ENCODE assay signal across 8 mouse cellular contexts in genomic region chr5:120510982-120511642, GRCm38 (mm10). TPM values are rescaled to one million over a fixed set of nuclear protein-coding genes. Genes with fewer than 3 reads are reported as not detected.
A peak's percentile ranks its signal among the peaks of the same experiment; 100 is the strongest.
DNase-seq lines count a peak whose midpoint lies in the region; ATAC-seq and TF ChIP-seq lines count a peak whose summit lies in the region.

Gene Slc8b1 (plus strand): TSS chr5:120511168.

- peaks cover 21 to 25% of the 10 kb centered on the region in 2 experiments for H3K4me1 ChIP-seq in ES-E14 (ENCODE audit: control insufficient read depth in 2 of 2, insufficient read depth in 2 of 2, low read length in 2 of 2, poor library complexity in 1 of 2)
- peaks cover 3% of the 10 kb centered on the region; the same call in 1 of the 2 replicates for H3K4me1 ChIP-seq in forebrain, postnatal 0 days (ENCODE audit: insufficient read depth)
- peaks cover 49% of the 10 kb centered on the region for H3K4me1 ChIP-seq in lung, embryonic 15.5 days

- no peaks in the 10 kb centered on the region for H3K9me3 ChIP-seq in ES-E14 (ENCODE audit: control insufficient read depth, insufficient read depth, low read depth, low read length)
- H3K9me3 ChIP-seq in forebrain, postnatal 0 days (ENCODE audit: low read length): no peaks in the 10 kb centered on the region
- H3K9me3 ChIP-seq in lung, embryonic 15.5 days: no peaks in the 10 kb centered on the region

- in situ Hi-C loops in ES-E14 (cut with MboI; ENCODE audit: low sequenced_read_pairs in 2 of 2, unreplicated experiment in 2 of 2): no loop called here

- peak within 1 kb of the TSS; percentile 71 for H3K9ac ChIP-seq in ES-E14 (ENCODE audit: insufficient read depth, low read depth, low read length, poor library complexity, severe bottlenecking)
- peak within 1 kb of the TSS; percentile 28; the same call in 1 of the 2 replicates for H3K9ac ChIP-seq in forebrain, postnatal 0 days
- peak within 1 kb of the TSS; percentile 43 for H3K9ac ChIP-seq in lung, embryonic 15.5 days

- H3K27ac ChIP-seq in ES-E14 (ENCODE audit: insufficient read depth, low read depth, low read length, poor library complexity, severe bottlenecking): no peak within 1 kb of the TSS
- H3K27ac ChIP-seq in forebrain, postnatal 0 days (ENCODE audit: low read depth, low read length): no peak within 1 kb of the TSS
- H3K27ac ChIP-seq in lung, embryonic 15.5 days: peak within 1 kb of the TSS; percentile 50

- 1% methylated on average over 36 of the region's 36 CpGs for WGBS in forebrain, postnatal 0 days
- WGBS in lung, embryonic 15.5 days: under 1% methylated on average over 33 of the region's 36 CpGs

- H3K27me3 ChIP-seq in forebrain, postnatal 0 days (ENCODE audit: insufficient read depth, low read length): peaks cover 10% of the 10 kb centered on the region
- no peaks in the 10 kb centered on the region for H3K27me3 ChIP-seq in lung, embryonic 15.5 days

- TF ChIP-seq CTCF in forebrain, postnatal 0 days (IDR thresholded peaks at IDR 0.05; ENCODE audit: low read depth): no peak

- ATAC-seq in forebrain, postnatal 0 days: peak; percentile 89
- ATAC-seq in lung, embryonic 15.5 days (ENCODE audit: borderline replicate concordance, extremely low read depth, low FRiP score, low TSS enrichment): peak; percentile 90

- peak within 1 kb of the TSS; percentile 71 to 79 for H3K4me3 ChIP-seq in ES-E14 (ENCODE audit: insufficient read depth in 1 of 2, low read depth in 1 of 2, low read length in 2 of 2, poor library complexity in 1 of 2, severe bottlenecking in 1 of 2)
- H3K4me3 ChIP-seq in forebrain, postnatal 0 days (ENCODE audit: low read depth, low read length): peak within 1 kb of the TSS; percentile 42
- H3K4me3 ChIP-seq in lung, embryonic 15.5 days: peak within 1 kb of the TSS; percentile 64

- DNase-seq in ES-E14 (ENCODE audit: low read depth, low spot score): peak; percentile 92
- DNase-seq in cerebellum, adult 18-20 months: peak; percentile 94 to 95
- peak; percentile 75 for DNase-seq in forebrain, postnatal 0 days
- peak; percentile 98 for DNase-seq in heart, postnatal 4 days
- DNase-seq in layer of hippocampus, adult 8-10 months (ENCODE audit: low spot score in 2 of 2): peak; percentile 80 to 85
- peak; percentile 90 for DNase-seq in ovary, adult 18-20 months (ENCODE audit: low spot score)
- DNase-seq in thymus, postnatal 0 days (ENCODE audit: low spot score): peak; percentile 93

- no peaks in the 10 kb centered on the region; the same call in 1 of the 2 replicates for H3K36me3 ChIP-seq in ES-E14 (ENCODE audit: control insufficient read depth, insufficient read depth, low read length, poor library complexity, severe bottlenecking)
- no peaks in the 10 kb centered on the region for H3K36me3 ChIP-seq in forebrain, postnatal 0 days (ENCODE audit: insufficient read depth)
- no peaks in the 10 kb centered on the region for H3K36me3 ChIP-seq in lung, embryonic 15.5 days

- peak within 1 kb of the TSS; percentile 65 for H3K4me2 ChIP-seq in forebrain, postnatal 0 days (ENCODE audit: low read depth)
- H3K4me2 ChIP-seq in lung, embryonic 15.5 days: peak within 1 kb of the TSS; percentile 89

TF ChIP-seq in ES-E14, 5 proteins besides CTCF, POLR2A, EP300 and RAD21:
- TF ChIP-seq CHD2 (IDR thresholded peaks at IDR 0.05; ENCODE audit: low read depth, low read length) (no peak), HCFC1 (IDR thresholded peaks at IDR 0.05; ENCODE audit: borderline replicate concordance, insufficient read depth, low read length) (no peak), MAFK (IDR thresholded peaks at IDR 0.05; ENCODE audit: insufficient read depth, low read depth, low read length) (no peak), ZNF384 (IDR thresholded peaks at IDR 0.05; ENCODE audit: low read depth, low read length) (no peak), ZC3H11A (IDR thresholded peaks at IDR 0.05; ENCODE audit: borderline replicate concordance, low read depth, low read length) (no peak)

RNA-seq across cellular contexts. Expression of gene Slc8b1, which starts in this region (rescaled TPM):
- total RNA-seq in ES-E14 (2012; rRNA removed): 20.5 and 34.5 TPM in 2 replicates
- total RNA-seq in forebrain, postnatal 0 days (2014; rRNA removed): 2.5 and 4.9 TPM in 2 replicates
- 1.6 and 2.0 TPM in 2 replicates for polyA plus RNA-seq in forebrain, postnatal 0 days (2015; fragmentation: Nextera tagmentation; extraction: Ambion mirVana)
- total RNA-seq in heart, postnatal 4 days (2021): 1 to 10 TPM; 8.7 to 9.3 TPM
- total RNA-seq in layer of hippocampus, adult 8-10 months (2022): 10 to 100 TPM in 1 of 4 experiments, 1 to 10 TPM in 3; 9.6 to 10.8 (median 9.8) TPM
- polyA plus RNA-seq in lung, embryonic 15.5 days (2015; fragmentation: Nextera tagmentation; extraction: Ambion mirVana): 6.6 and 6.7 TPM in 2 replicates
- polyA plus RNA-seq in thymus, postnatal 0 days (2015; fragmentation: Nextera tagmentation; extraction: Ambion mirVana): 4.6 and 5.0 TPM in 2 replicates
